In the genomic region with DNA sequence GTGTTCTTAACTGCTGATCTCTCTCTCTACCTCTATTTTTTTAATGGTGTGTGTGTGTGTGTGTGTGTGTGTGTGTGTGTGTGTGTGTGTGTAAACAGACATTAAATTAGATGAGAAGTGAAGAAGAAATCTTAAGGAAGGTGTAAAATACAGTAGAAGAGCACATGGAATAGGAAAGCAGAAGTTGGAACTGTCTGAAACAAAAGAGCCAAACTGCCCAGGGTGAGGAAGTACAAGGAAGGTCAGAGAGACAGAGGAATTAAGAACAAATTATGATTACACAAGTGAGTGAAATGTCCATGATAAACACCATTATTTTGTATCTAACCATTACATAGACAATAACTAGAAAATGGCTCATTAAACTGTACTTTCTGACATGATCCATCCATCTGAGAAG, we compare ENCODE assay signal across 27 mouse cellular contexts. TPM values are rescaled to one million over a fixed set of nuclear protein-coding genes. Genes with fewer than 3 reads are reported as not detected.
"Had no signal": no experiment of that assay in that cellular context is flagged by ENCODE, and none has a peak within 500 bp of the region (broad histone marks: within the 10 kb centered on the region; RNA-seq: fewer than 3 reads in every experiment).

No protein-coding gene starts in this region.

- ATAC-seq: liver, embryonic 12.5 days; liver, postnatal 0 days; lung, postnatal 0 days; midbrain, embryonic 13.5 days; midbrain, embryonic 15.5 days; midbrain, embryonic 16.5 days had no signal

- DNase-seq: left cerebral cortex, postnatal 4 days; liver; liver, embryonic 13.5 days; liver, postnatal 0 days; lung, adult 18-20 months; lung, adult 2 months; lung, embryonic 14.5 days; lung, postnatal 10 days; lung, postnatal 14 days; lung, postnatal 36 days; lung, postnatal 4 days; midbrain, embryonic 14.5 days had no signal

RNA-seq across cellular contexts. Expression of gene Ear6, which starts 9.6 kb away (rescaled TPM):
- total RNA-seq: left cerebral cortex, adult 2 months; left cerebral cortex, adult 8-10 months; left cerebral cortex, postnatal 10 days; left cerebral cortex, postnatal 14 days; left cerebral cortex, postnatal 25 days; left cerebral cortex, postnatal 36 days; left cerebral cortex, postnatal 4 days; liver, adult 2 months; megakaryocyte-erythroid progenitor cell, adult 5-6 weeks; midbrain, postnatal 0 days had no signal

RNA-seq across cellular contexts. Expression of gene AY358078, which starts 44.0 kb away (rescaled TPM):
- total RNA-seq: left cerebral cortex, adult 2 months; left cerebral cortex, adult 8-10 months; left cerebral cortex, postnatal 10 days; left cerebral cortex, postnatal 14 days; left cerebral cortex, postnatal 25 days; left cerebral cortex, postnatal 36 days; left cerebral cortex, postnatal 4 days; liver, adult 2 months; megakaryocyte-erythroid progenitor cell, adult 5-6 weeks; midbrain, postnatal 0 days; monocyte, adult 5-6 weeks had no signal

RNA-seq across cellular contexts. Expression of gene Slc39a2, which starts 48.8 kb away (rescaled TPM):
- total RNA-seq: monocyte, adult 5-6 weeks had no signal
